Mouse (Mus musculus) hindbrain, embryonic 16.5 days (tissue): ENCODE measurements at regions not wholly inside any gene's neighbourhood (a gene's known extent, or its start where the extent isn't known, plus 50 kb on each side); places are given as distances from the start of the nearest gene placed in this dataset.

Experiments used
- ATAC-seq: fragments of 200-750 bp; cut with Nextera tagmentation; 2 replicates; pipeline ENCODE4 v1.8.0; 2017; ENCODE audit warnings: moderate TSS enrichment, moderate library complexity
- H3K27ac ChIP-seq: fragments of 300-500 bp; sonication (generic); 2 replicates; pipeline ENCODE4 v1.5.1; 2014; ENCODE audit warnings: low read depth, mild to moderate bottlenecking, control low read depth, low read length, moderate library complexity
- H3K27me3 ChIP-seq: fragments of 300-500 bp; sonication (generic); replicated peaks from 2 replicates; pipeline ENCODE4 v1.6.1; 2014; ENCODE audit warnings: low read length; ENCODE audit not compliant: control insufficient read depth, insufficient read depth
- H3K36me3 ChIP-seq: fragments of 300-500 bp; sonication (generic); 2 replicates; pipeline ENCODE4 v1.6.1; 2014; ENCODE audit warnings: mild to moderate bottlenecking, low read length, moderate library complexity, mixed read lengths; ENCODE audit not compliant: control insufficient read depth, insufficient read depth
- H3K4me1 ChIP-seq: fragments of 300-500 bp; sonication (generic); 2 replicates; pipeline ENCODE4 v1.6.1; 2014; ENCODE audit warnings: low read depth, low read length; ENCODE audit not compliant: control insufficient read depth, insufficient read depth
- H3K4me2 ChIP-seq: fragments of 300-500 bp; sonication (generic); 2 replicates; pipeline ENCODE4 v1.6.1; 2014; ENCODE audit warnings: mild to moderate bottlenecking, low read length, control low read depth, moderate library complexity
- H3K4me3 ChIP-seq: fragments of 300-500 bp; sonication (generic); 2 replicates; pipeline ENCODE4 v1.5.1; 2014; ENCODE audit warnings: mild to moderate bottlenecking, low read length, control low read depth, moderate library complexity
- H3K9ac ChIP-seq: fragments of 300-500 bp; sonication (generic); 2 replicates; pipeline ENCODE4 v1.6.1; 2014; ENCODE audit warnings: low read depth, mild to moderate bottlenecking, control low read depth, low read length, moderate library complexity
- H3K9me3 ChIP-seq: fragments of 300-500 bp; sonication (generic); 2 replicates; pipeline ENCODE4 v1.6.1; 2014; ENCODE audit warnings: mild to moderate bottlenecking, low read length, moderate library complexity; ENCODE audit not compliant: control insufficient read depth
- WGBS: fragments of 180-500 bp; shearing (Covaris S2); extraction: QIAGEN DNeasy Blood & Tissue Kit; methylation state at CpG from one replicate; pipeline ENCODE4 v1.1.7; 2014; 5-methylcytosine and 5-hydroxymethylcytosine counted together

DNA sequence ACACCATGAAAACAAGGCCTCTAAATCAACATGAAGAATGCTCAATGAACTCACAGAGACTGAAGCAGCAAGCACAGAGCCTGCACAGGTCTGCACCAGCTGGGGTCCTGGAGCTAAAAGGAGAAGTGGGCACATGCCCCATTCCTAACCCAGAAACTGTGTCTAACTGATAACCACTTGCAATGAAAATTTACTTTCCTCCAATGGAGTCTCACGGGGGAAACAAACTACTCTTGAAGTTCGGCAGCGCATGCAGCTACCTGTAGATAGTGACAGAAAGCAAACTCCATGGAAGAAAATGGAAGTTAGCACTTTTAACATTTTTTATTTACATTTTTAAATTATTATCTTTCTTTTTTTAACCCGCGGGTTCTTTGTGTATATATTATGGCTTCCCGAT lies 76.8 kb upstream of the Akap6 start:
- ATAC-seq = no peak
- no peaks in the 10 kb centered on the region for H3K27me3 ChIP-seq
- WGBS = 94% methylated on average over 6 of the region's 6 CpGs
- no peak overlapping the region for H3K27ac ChIP-seq
- no peaks in the 10 kb centered on the region for H3K36me3 ChIP-seq
- H3K9me3 ChIP-seq = no peaks in the 10 kb centered on the region
- H3K4me3 ChIP-seq = no peak overlapping the region
- H3K4me1 ChIP-seq = no peaks in the 10 kb centered on the region
- H3K4me2 ChIP-seq = no peak overlapping the region
- no peak overlapping the region for H3K9ac ChIP-seq

DNA sequence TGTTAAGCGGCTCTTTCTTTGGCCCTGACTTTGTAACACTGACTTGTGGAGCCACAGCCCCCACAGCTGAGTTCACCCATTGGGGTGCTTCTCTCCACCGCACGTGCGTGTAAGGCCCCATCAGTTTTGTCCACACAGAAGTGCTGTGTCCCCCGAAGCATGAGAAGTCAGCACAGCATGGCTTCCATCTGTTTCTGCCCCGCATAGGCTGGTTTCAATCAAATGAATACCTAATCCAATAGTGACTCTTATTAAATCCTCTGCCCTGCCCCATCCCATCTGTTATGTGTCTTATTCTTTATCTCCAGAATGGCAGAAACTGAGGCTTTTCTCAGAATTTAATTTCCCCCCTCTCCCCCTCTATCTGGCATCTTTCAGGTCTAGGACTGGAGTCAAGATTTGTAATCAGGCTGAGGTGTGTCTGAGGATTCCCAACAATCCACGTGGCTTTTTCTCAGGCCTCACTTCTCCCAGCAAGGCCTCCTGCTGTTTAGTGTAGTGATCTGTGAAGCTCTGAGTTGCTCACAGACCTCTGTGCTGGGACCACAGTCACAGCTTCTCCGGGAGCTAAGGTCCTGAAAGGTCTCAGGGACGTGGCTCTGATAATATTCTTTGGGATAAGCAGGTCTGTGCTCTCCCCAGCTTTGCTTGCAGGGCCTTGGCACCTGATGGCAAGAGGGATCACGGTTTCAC lies 75.6 kb upstream of the Akap6 start:
- H3K4me3 ChIP-seq = no peak overlapping the region
- H3K9ac ChIP-seq = no peak overlapping the region
- 46% methylated on average over 10 of the region's 10 CpGs for WGBS
- peak; percentile 71 for ATAC-seq
- no peak overlapping the region for H3K27ac ChIP-seq
- H3K9me3 ChIP-seq = no peaks in the 10 kb centered on the region
- H3K36me3 ChIP-seq = no peaks in the 10 kb centered on the region
- no peak overlapping the region for H3K4me2 ChIP-seq
- H3K27me3 ChIP-seq = no peaks in the 10 kb centered on the region
- no peaks in the 10 kb centered on the region for H3K4me1 ChIP-seq

DNA sequence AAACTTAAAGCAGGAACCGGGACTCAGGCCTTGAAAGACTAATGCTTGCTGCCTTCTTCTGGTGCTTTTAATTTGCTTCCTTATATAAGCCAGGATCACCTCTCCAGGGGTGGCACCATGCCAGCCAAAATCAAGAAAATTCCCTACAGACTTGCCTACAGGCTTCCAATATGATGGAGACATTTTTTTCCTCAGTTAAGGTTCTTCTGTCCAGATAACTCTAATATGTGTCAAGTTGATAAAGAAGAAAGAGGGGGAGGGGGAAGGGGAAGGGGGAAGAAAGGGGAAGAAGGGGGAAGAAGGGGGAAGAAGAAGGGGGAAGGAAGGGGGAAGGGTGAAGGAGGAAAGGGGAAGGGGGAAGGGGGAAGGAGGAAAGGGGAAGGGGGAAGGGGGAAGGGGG lies 74.3 kb upstream of the Akap6 start:
- Histone ChIP-seq H3K27ac (no peak overlapping the region), H3K27me3 (no peaks in the 10 kb centered on the region), H3K4me3 (no peak overlapping the region), H3K9ac (no peak overlapping the region), H3K36me3 (no peaks in the 10 kb centered on the region), H3K4me1 (no peaks in the 10 kb centered on the region), H3K9me3 (no peaks in the 10 kb centered on the region), H3K4me2 (no peak overlapping the region)
- WGBS = 88% methylated on average over 1 of the region's 1 CpGs
- ATAC-seq = no peak

DNA sequence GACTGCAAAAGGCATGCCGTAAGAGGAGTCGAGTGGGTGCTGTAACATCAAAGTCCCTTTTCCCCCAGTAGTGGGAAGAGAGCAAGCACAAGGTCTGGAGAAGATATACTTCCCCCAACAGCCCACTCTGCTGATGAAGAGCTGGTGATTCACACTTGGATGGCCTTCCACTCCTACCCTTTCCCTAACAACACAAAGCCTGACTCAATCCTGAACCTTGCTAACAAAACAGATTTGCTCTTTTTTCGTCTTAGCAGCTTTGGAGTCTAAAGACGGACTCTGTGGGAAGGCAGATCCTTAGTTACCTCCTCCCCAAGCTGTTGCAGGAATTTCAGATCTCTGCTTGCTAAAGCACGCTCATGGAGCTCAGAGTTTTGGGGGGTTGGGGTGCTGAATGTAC lies 70.4 kb upstream of the Akap6 start:
- Histone ChIP-seq H3K27ac (no peak overlapping the region), H3K9ac (no peak overlapping the region), H3K4me3 (no peak overlapping the region), H3K4me2 (no peak overlapping the region), H3K4me1 (no peaks in the 10 kb centered on the region), H3K9me3 (no peaks in the 10 kb centered on the region), H3K27me3 (no peaks in the 10 kb centered on the region), H3K36me3 (no peaks in the 10 kb centered on the region)
- 64% methylated on average over 5 of the region's 5 CpGs for WGBS
- no peak for ATAC-seq

DNA sequence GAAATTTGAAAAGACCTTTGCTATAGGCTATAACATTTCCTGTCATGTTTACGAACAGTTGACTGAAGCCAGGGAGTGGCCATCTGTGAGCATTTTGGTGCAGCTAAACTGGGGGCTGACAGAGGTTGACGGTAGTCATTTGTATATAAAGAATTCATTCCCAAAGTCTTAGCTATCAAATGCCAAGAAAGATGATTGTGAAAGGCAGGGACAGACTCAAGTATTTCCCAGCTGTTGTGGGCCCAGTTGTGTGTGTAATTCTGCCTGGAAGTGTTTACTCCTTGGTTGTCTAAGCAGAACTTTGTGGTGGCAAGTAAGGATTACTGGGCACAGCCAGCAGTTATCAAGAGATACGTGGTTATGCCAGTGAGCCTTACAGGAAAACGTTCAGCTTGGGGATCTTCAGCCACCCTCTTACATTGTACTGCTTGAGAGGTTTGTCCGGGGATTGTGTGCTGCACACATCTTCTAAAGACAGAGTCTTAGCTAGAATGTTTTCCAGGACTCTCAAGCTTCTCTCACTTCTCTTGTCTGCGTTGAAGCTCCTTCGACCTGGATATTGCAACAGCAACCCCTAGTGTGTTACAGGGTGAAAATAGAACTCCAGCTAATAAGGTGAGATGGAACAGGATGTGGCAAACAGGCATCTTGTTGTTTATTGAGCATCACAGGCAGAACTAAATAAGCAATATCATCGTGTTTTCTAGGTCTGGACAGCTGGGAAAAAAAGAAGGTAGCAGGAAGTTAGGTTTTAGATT lies 63.9 kb upstream of the Akap6 start:
- Histone ChIP-seq H3K36me3 (no peaks in the 10 kb centered on the region), H3K4me1 (no peaks in the 10 kb centered on the region), H3K9me3 (no peaks in the 10 kb centered on the region), H3K27me3 (no peaks in the 10 kb centered on the region), H3K4me3 (no peak overlapping the region), H3K9ac (no peak overlapping the region), H3K27ac (no peak overlapping the region), H3K4me2 (no peak overlapping the region)
- 76% methylated on average over 8 of the region's 8 CpGs for WGBS
- no peak for ATAC-seq

DNA sequence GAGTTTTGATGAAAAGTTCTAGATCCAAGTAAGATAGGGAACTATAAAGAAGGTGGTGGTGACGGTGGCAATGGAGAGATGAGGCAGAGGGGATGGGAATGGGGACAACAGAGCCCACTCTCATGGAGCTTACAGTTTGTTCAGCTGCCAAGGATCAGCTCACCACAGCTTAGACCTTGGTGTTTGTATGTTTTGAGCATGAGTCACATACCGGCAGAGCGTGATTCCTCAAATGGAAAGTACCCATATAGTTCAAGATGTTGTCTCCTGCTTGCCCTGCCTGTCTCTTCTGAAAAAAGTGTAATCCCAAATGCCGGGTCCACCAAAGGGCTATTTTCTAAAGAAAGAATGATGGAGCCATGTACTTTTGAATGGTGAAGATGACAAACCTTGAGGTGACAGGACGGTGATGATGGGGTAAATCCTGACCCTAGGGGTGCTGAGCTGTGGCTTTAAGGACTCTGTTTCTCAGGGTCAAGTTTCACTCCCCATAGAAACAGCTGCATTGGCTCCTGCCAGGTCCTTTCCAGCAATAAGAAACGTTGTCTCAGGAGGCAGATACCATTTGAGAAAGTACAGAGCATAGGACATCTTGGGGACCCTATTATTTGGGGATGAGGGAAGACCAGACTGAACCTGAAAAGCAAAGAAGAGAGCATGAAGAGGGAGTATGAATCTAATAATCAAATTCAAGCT lies 62.8 kb upstream of the Akap6 start:
- Histone ChIP-seq H3K27me3 (no peaks in the 10 kb centered on the region), H3K4me2 (no peak overlapping the region), H3K27ac (no peak overlapping the region), H3K36me3 (no peaks in the 10 kb centered on the region), H3K4me1 (no peaks in the 10 kb centered on the region), H3K9ac (no peak overlapping the region), H3K4me3 (no peak overlapping the region), H3K9me3 (no peaks in the 10 kb centered on the region)
- 85% methylated on average over 6 of the region's 6 CpGs for WGBS
- ATAC-seq = no peak

DNA sequence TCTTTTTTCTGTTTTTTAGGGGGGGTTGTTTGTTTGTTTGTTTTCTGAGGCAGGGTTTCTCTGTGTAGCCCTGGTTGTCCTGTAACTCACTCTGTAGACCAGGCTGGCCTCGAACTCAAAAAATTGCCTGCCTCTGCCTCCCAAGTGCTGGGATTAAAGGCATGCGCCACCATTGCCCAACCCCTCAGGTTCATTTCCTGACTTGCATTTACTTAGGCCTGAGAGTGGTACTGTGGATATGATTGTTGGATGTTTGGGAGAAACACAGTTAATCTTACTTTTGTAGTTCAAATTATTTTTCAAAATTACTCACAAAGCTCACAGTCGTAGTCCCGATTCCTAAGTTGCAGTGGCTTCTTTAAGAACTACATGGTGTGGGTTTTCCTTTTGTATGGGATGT lies 62.3 kb upstream of the Akap6 start:
- WGBS = 93% methylated on average over 4 of the region's 4 CpGs
- no peaks in the 10 kb centered on the region for H3K27me3 ChIP-seq
- H3K27ac ChIP-seq = no peak overlapping the region
- no peaks in the 10 kb centered on the region for H3K9me3 ChIP-seq
- H3K4me2 ChIP-seq = no peak overlapping the region
- H3K36me3 ChIP-seq = no peaks in the 10 kb centered on the region
- ATAC-seq = no peak
- no peaks in the 10 kb centered on the region for H3K4me1 ChIP-seq
- no peak overlapping the region for H3K4me3 ChIP-seq
- no peak overlapping the region for H3K9ac ChIP-seq

DNA sequence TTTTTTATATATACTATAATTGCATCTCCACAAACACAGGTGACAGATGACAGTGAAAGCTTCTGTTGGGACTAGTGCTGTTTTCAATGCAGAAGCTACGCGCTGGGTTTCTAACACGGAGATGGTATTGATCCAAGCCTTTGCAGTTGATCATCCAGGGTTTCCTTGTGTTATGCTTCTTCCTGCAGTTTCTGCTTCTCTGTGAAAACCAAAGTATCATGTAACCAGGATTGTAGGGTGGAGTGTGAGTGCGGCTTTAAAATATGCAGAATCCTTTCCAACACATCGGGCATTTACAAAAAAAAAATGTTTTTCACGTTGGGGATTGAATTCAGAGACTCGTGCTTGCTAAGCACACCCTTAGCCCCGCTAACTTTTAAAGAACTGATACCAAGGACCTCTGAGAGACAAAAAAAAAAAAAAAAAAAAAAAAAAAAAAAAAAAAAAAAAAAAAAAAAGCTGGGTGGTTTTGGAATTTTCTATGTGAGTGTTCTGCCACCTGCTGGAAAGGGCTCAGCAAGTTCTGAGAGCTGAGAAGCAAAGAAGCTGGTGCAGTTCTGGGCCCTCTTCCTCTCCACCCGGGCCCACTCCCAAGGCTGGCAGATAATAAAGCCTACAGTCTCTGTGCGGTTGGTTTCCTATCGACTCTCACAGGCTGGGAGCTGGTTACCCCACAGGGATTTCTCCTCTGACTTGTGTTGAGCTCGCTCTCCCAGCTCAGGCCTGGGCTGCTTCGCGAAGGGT lies 61.5 kb upstream of the Akap6 start:
- Histone ChIP-seq H3K9me3 (no peaks in the 10 kb centered on the region), H3K27ac (no peak overlapping the region), H3K9ac (no peak overlapping the region; the same call in 1 of the 2 replicates), H3K4me3 (no peak overlapping the region), H3K4me1 (no peaks in the 10 kb centered on the region), H3K27me3 (no peaks in the 10 kb centered on the region), H3K36me3 (no peaks in the 10 kb centered on the region), H3K4me2 (no peak overlapping the region)
- WGBS = 63% methylated on average over 14 of the region's 14 CpGs
- ATAC-seq = peak; percentile 45; the same call in 1 of the 2 replicates

DNA sequence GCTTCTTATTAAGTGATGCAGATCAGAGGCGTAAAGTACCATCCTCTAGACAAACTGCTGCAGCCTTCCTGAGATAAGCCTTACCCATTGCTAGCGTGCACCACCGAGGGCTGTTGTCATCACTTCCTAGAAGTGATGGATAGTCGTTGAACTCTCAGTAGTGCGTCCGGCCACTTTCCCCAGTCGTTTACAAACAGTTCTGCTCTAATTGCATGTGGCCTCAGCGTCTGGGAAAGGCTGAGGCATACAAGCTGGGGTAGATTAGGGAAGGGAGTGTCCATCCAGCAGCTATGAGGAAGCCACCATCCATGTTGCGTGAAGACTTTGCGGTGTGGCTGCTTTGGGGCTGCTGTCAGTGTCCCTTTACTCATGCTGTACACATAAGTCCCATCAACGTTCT lies 60.7 kb upstream of the Akap6 start:
- Histone ChIP-seq H3K9me3 (no peaks in the 10 kb centered on the region), H3K4me1 (no peaks in the 10 kb centered on the region), H3K27me3 (no peaks in the 10 kb centered on the region), H3K27ac (no peak overlapping the region), H3K4me3 (no peak overlapping the region), H3K36me3 (no peaks in the 10 kb centered on the region), H3K4me2 (no peak overlapping the region), H3K9ac (no peak overlapping the region)
- no peak for ATAC-seq
- 68% methylated on average over 11 of the region's 11 CpGs for WGBS
